Mouse (Mus musculus): ENCODE data around the gene Hdgfl2. TPM values are rescaled to one million over a fixed set of nuclear protein-coding genes. Genes with fewer than 3 reads are reported as not detected.

Gene Hdgfl2
- 46.2 and 64.5 TPM in 2 replicates for polyA plus RNA-seq (2015; fragmentation: Nextera tagmentation; extraction: Ambion mirVana)

GRCm38 (mm10) chr17:56078880-56079795 is at the start of gene Hdgfl2:
Gene Hdgfl2 (plus strand): TSS chr17:56079634.

GRCm38 (mm10) chr17:56036176-56036900 is 43.1 kb upstream of the Hdgfl2 start, which contains the start of gene Sh3gl1:
Gene Sh3gl1 (minus strand): TSS chr17:56036635.

GRCm38 (mm10) chr17:56040030-56040856 is 39.2 kb upstream of the Hdgfl2 start, which contains the start of gene Chaf1a:
Gene Chaf1a (plus strand): TSS chr17:56040439.

GRCm38 (mm10) chr17:56074827-56075208 is 4.6 kb upstream of the Hdgfl2 start, which contains the start of gene Ubxn6:
Gene Ubxn6 (minus strand): TSS chr17:56075028.

GRCm38 (mm10) chr17:56109219-56110051 is 30.0 kb downstream of the Hdgfl2 start, which contains the start of gene Plin4:
Gene Plin4 (minus strand): TSS chr17:56109803.

GRCm38 (mm10) chr17:56117251-56117710 is 37.8 kb downstream of the Hdgfl2 start, which contains the start of gene Plin5:
Gene Plin5 (minus strand): TSS chr17:56117596.

GRCm38 (mm10) chr17:56121826-56122225 is 42.4 kb downstream of the Hdgfl2 start, which contains the start of gene Lrg1:
Gene Lrg1 (minus strand): TSS chr17:56122001.

GRCm38 (mm10) chr17:56139858-56140595 is 60.6 kb downstream of the Hdgfl2 start, which contains the start of gene Sema6b:
Gene Sema6b (minus strand): TSS chr17:56140343.

Other genes starting within 250 kb of the Hdgfl2 start
- gene Zfp119a, start 200.7 kb upstream of the Hdgfl2 start, polyA plus RNA-seq (2015; fragmentation: Nextera tagmentation; extraction: Ambion mirVana): 8.9 and 11.5 TPM in 2 replicates
- 8.4 and 8.9 TPM in 2 replicates for gene Zfp959, start 187.5 kb upstream of the Hdgfl2 start, polyA plus RNA-seq (2015; fragmentation: Nextera tagmentation; extraction: Ambion mirVana)
- gene Zfp119b, start 130.1 kb upstream of the Hdgfl2 start, polyA plus RNA-seq (2015; fragmentation: Nextera tagmentation; extraction: Ambion mirVana): 7.0 and 12.4 TPM in 2 replicates
- 2.4 and 3.5 TPM in 2 replicates for gene Ebi3, start 127.0 kb upstream of the Hdgfl2 start, polyA plus RNA-seq (2015; fragmentation: Nextera tagmentation; extraction: Ambion mirVana)
- 14.2 and 14.9 TPM in 2 replicates for gene Yju2, start 120.5 kb upstream of the Hdgfl2 start, polyA plus RNA-seq (2015; fragmentation: Nextera tagmentation; extraction: Ambion mirVana)
- 8.4 and 15.4 TPM in 2 replicates for gene Shd, start 109.2 kb upstream of the Hdgfl2 start, polyA plus RNA-seq (2015; fragmentation: Nextera tagmentation; extraction: Ambion mirVana)
- gene Fsd1, start 93.1 kb upstream of the Hdgfl2 start, polyA plus RNA-seq (2015; fragmentation: Nextera tagmentation; extraction: Ambion mirVana): 7.7 and 25.6 TPM in 2 replicates
- gene Stap2, start 74.0 kb upstream of the Hdgfl2 start, polyA plus RNA-seq (2015; fragmentation: Nextera tagmentation; extraction: Ambion mirVana): 5.5 and 7.1 TPM in 2 replicates
- gene Mpnd, start 73.9 kb upstream of the Hdgfl2 start, polyA plus RNA-seq (2015; fragmentation: Nextera tagmentation; extraction: Ambion mirVana): 70.3 and 75.4 TPM in 2 replicates
- gene Sh3gl1, start 43.0 kb upstream of the Hdgfl2 start, polyA plus RNA-seq (2015; fragmentation: Nextera tagmentation; extraction: Ambion mirVana): 79.6 and 91.6 TPM in 2 replicates
- gene Chaf1a, start 39.2 kb upstream of the Hdgfl2 start, polyA plus RNA-seq (2015; fragmentation: Nextera tagmentation; extraction: Ambion mirVana): 7.3 and 8.5 TPM in 2 replicates
- 73.6 and 77.1 TPM in 2 replicates for gene Ubxn6, start 4.6 kb upstream of the Hdgfl2 start, polyA plus RNA-seq (2015; fragmentation: Nextera tagmentation; extraction: Ambion mirVana)
- 0.09 and 0.21 TPM in 2 replicates for gene Plin4, start 30.2 kb downstream of the Hdgfl2 start, polyA plus RNA-seq (2015; fragmentation: Nextera tagmentation; extraction: Ambion mirVana)
- gene Plin5, start 38.0 kb downstream of the Hdgfl2 start, polyA plus RNA-seq (2015; fragmentation: Nextera tagmentation; extraction: Ambion mirVana): 5.7 and 12.9 TPM in 2 replicates
- 17.9 and 20.3 TPM in 2 replicates for gene Lrg1, start 42.4 kb downstream of the Hdgfl2 start, polyA plus RNA-seq (2015; fragmentation: Nextera tagmentation; extraction: Ambion mirVana)
- 1.5 and 1.6 TPM in 2 replicates for gene Sema6b, start 60.7 kb downstream of the Hdgfl2 start, polyA plus RNA-seq (2015; fragmentation: Nextera tagmentation; extraction: Ambion mirVana)
- gene Tnfaip8l1, start 82.8 kb downstream of the Hdgfl2 start, polyA plus RNA-seq (2015; fragmentation: Nextera tagmentation; extraction: Ambion mirVana): 4.6 and 6.2 TPM in 2 replicates
- gene Mydgf, start 104.3 kb downstream of the Hdgfl2 start, polyA plus RNA-seq (2015; fragmentation: Nextera tagmentation; extraction: Ambion mirVana): 93.6 and 111 TPM in 2 replicates
- 13.6 and 15.4 TPM in 2 replicates for gene Dpp9, start 139.3 kb downstream of the Hdgfl2 start, polyA plus RNA-seq (2015; fragmentation: Nextera tagmentation; extraction: Ambion mirVana)
- 7.6 and 9.1 TPM in 2 replicates for gene Fem1a, start 177.2 kb downstream of the Hdgfl2 start, polyA plus RNA-seq (2015; fragmentation: Nextera tagmentation; extraction: Ambion mirVana)
- 4.1 and 7.2 TPM in 2 replicates for gene Ticam1, start 197.2 kb downstream of the Hdgfl2 start, polyA plus RNA-seq (2015; fragmentation: Nextera tagmentation; extraction: Ambion mirVana)
- 66.6 and 84.7 TPM in 2 replicates for gene Plin3, start 213.2 kb downstream of the Hdgfl2 start, polyA plus RNA-seq (2015; fragmentation: Nextera tagmentation; extraction: Ambion mirVana)
- not detected in 2 replicates for gene Arrdc5, start 220.7 kb downstream of the Hdgfl2 start, polyA plus RNA-seq (2015; fragmentation: Nextera tagmentation; extraction: Ambion mirVana)
- gene Uhrf1, start 223.7 kb downstream of the Hdgfl2 start, polyA plus RNA-seq (2015; fragmentation: Nextera tagmentation; extraction: Ambion mirVana): 13.7 and 20.0 TPM in 2 replicates
- gene Kdm4b, start 246.4 kb downstream of the Hdgfl2 start, polyA plus RNA-seq (2015; fragmentation: Nextera tagmentation; extraction: Ambion mirVana): 17.4 and 20.2 TPM in 2 replicates